Comparison of ENCODE assay signal across 36 mouse cellular contexts in the genomic region with DNA sequence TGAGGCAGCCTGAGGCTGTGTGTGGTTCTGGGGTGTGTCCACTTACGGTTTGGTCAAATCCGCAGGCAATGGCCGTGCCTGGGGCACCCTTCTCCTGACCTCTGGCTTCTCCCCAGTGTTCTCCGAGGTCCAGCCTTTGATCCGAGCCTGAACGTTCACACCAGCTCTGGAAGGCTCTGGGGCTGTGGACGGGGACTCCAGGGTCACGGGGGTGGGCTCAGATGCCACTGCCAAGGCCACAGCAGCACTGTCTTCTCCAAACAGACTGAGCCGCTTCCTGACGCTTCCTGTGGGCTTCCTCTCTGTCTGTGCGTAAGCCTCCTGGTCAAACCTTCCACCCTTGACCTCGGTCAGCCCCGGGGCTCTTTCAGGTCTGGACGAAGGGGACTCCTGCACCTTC. TPM values are rescaled to one million over a fixed set of nuclear protein-coding genes. Genes with fewer than 3 reads are reported as not detected.
A peak's percentile ranks its signal among the peaks of the same experiment; 100 is the strongest.
DNase-seq lines count a peak whose midpoint lies in the region; ATAC-seq and TF ChIP-seq lines count a peak whose summit lies in the region.
"Had no signal": no experiment of that assay in that cellular context is flagged by ENCODE, and none has a peak within 500 bp of the region (broad histone marks: within the 10 kb centered on the region; RNA-seq: fewer than 3 reads in every experiment).

No protein-coding gene starts in this region.

- peaks cover 11% of the 10 kb centered on the region; the same call in 1 of the 2 replicates for H3K4me1 ChIP-seq in hindbrain, embryonic 10.5 days (replicated peaks)
- no peaks in the 10 kb centered on the region for H3K4me1 ChIP-seq in hindbrain, embryonic 11.5 days (replicated peaks; ENCODE audit: control insufficient read depth, insufficient read depth, low read length)
- no peaks in the 10 kb centered on the region; the same call in 1 of the 2 replicates for H3K4me1 ChIP-seq in lung, postnatal 0 days (ENCODE audit: insufficient read depth, low read depth, low read length)
- H3K4me1 ChIP-seq in G1E (ENCODE audit: insufficient read depth, low read depth, low read length): no peaks in the 10 kb centered on the region
- H3K4me1 ChIP-seq: heart, embryonic 12.5 days had no signal

- no peak for DNase-seq in hindbrain, embryonic 10.5 days (ENCODE audit: low spot score)
- no peak for DNase-seq in hindbrain, embryonic 11.5 days (ENCODE audit: low spot score)
- no peak for DNase-seq in lung, postnatal 0 days (ENCODE audit: low spot score)
- DNase-seq in lung, postnatal 14 days: no peak
- peak; percentile 35 for DNase-seq in 416B (ENCODE audit: low read depth)
- no peak for DNase-seq in G1E (ENCODE audit: low spot score)
- DNase-seq in layer of hippocampus, postnatal 25 days (ENCODE audit: extremely low spot score in 1 of 2, low spot score in 1 of 2): no peak
- DNase-seq: adrenal gland, adult 8-10 months; cerebellum, adult 11-12 months; cerebellum, adult 9-11 months; gastrocnemius, postnatal 25 days; heart, adult 18-20 months; kidney, postnatal 14 days; layer of hippocampus, adult 9-11 months had no signal

- no peak for TF ChIP-seq EP300 in lung, postnatal 0 days (IDR thresholded peaks at IDR 0.05)

- no peak overlapping the region for H3K9ac ChIP-seq in hindbrain, embryonic 11.5 days (ENCODE audit: low read depth, low read length)
- no peak overlapping the region for H3K9ac ChIP-seq in lung, postnatal 0 days (replicated peaks; ENCODE audit: low read depth)
- H3K9ac ChIP-seq: forebrain, embryonic 12.5 days; limb, embryonic 13.5 days; midbrain, embryonic 12.5 days had no signal

- no peak for TF ChIP-seq CTCF in lung, postnatal 0 days (IDR thresholded peaks at IDR 0.05)
- no peak for TF ChIP-seq CTCF in G1E (IDR thresholded peaks at IDR 0.05; ENCODE audit: low read depth, low read length)

- H3K4me2 ChIP-seq in hindbrain, embryonic 11.5 days (replicated peaks; ENCODE audit: low read depth, low read length): no peak overlapping the region
- no peak overlapping the region for H3K4me2 ChIP-seq in lung, postnatal 0 days (replicated peaks; ENCODE audit: low read depth, low read length)
- H3K4me2 ChIP-seq: forebrain, embryonic 12.5 days; heart, embryonic 12.5 days; limb, embryonic 13.5 days; liver, embryonic 11.5 days; midbrain, embryonic 12.5 days had no signal

- no peaks in the 10 kb centered on the region for H3K27me3 ChIP-seq in hindbrain, embryonic 10.5 days (ENCODE audit: insufficient read depth, poor library complexity, severe bottlenecking)
- no peaks in the 10 kb centered on the region for H3K27me3 ChIP-seq in hindbrain, embryonic 11.5 days (ENCODE audit: control insufficient read depth, insufficient read depth, low read length)
- H3K27me3 ChIP-seq in lung, postnatal 0 days (replicated peaks; ENCODE audit: insufficient read depth, low read length): no peaks in the 10 kb centered on the region
- H3K27me3 ChIP-seq in G1E (ENCODE audit: insufficient read depth, low read length): peaks cover 3% of the 10 kb centered on the region; the same call in 1 of the 2 replicates
- H3K27me3 ChIP-seq: forebrain, embryonic 12.5 days; limb, embryonic 13.5 days; midbrain, embryonic 12.5 days had no signal

- H3K9me3 ChIP-seq in hindbrain, embryonic 10.5 days: no peaks in the 10 kb centered on the region
- H3K9me3 ChIP-seq in hindbrain, embryonic 11.5 days (ENCODE audit: control insufficient read depth, low read length): no peaks in the 10 kb centered on the region
- no peaks in the 10 kb centered on the region for H3K9me3 ChIP-seq in lung, postnatal 0 days (ENCODE audit: low read length)
- H3K9me3 ChIP-seq in G1E (replicated peaks): peaks cover 97% of the 10 kb centered on the region
- H3K9me3 ChIP-seq: forebrain, embryonic 12.5 days; heart, embryonic 12.5 days; limb, embryonic 13.5 days; midbrain, embryonic 12.5 days had no signal

- H3K27ac ChIP-seq in hindbrain, embryonic 10.5 days: 0 out of 2 replicates have a peak overlapping the region, but pooled peaks have one; percentile 3
- H3K27ac ChIP-seq in hindbrain, embryonic 11.5 days (ENCODE audit: low read depth, low read length): no peak overlapping the region
- no peak overlapping the region for H3K27ac ChIP-seq in lung, postnatal 0 days (ENCODE audit: low read length)
- H3K27ac ChIP-seq: forebrain, embryonic 12.5 days; limb, embryonic 13.5 days; midbrain, embryonic 12.5 days had no signal

- WGBS in hindbrain, embryonic 10.5 days: 72% methylated on average over 14 of the region's 14 CpGs
- WGBS in hindbrain, embryonic 11.5 days: 75% methylated on average over 14 of the region's 14 CpGs
- WGBS in lung, postnatal 0 days: 57% methylated on average over 14 of the region's 14 CpGs

- no peak for ATAC-seq in hindbrain, embryonic 11.5 days (ENCODE audit: low FRiP score)
- peak; percentile 43 for ATAC-seq in lung, postnatal 0 days
- ATAC-seq in G1E (ENCODE audit: extremely low read depth, insufficient number of reproducible peaks, low FRiP score, poor library complexity, severe bottlenecking): no peak
- no peak for ATAC-seq in frontal cortex, adult (ENCODE audit: low TSS enrichment)
- ATAC-seq: intestine, embryonic 16.5 days had no signal

- H3K36me3 ChIP-seq in hindbrain, embryonic 10.5 days: peaks cover 45% of the 10 kb centered on the region
- H3K36me3 ChIP-seq in hindbrain, embryonic 11.5 days (ENCODE audit: control insufficient read depth, insufficient read depth, low read length): no peaks in the 10 kb centered on the region
- H3K36me3 ChIP-seq in lung, postnatal 0 days (ENCODE audit: insufficient read depth, low read length): no peaks in the 10 kb centered on the region
- H3K36me3 ChIP-seq in G1E (replicated peaks): no peaks in the 10 kb centered on the region
- H3K36me3 ChIP-seq: limb, embryonic 13.5 days had no signal

- H3K4me3 ChIP-seq in hindbrain, embryonic 10.5 days: no peak overlapping the region
- no peak overlapping the region for H3K4me3 ChIP-seq in hindbrain, embryonic 11.5 days (ENCODE audit: low read depth, low read length)
- no peak overlapping the region for H3K4me3 ChIP-seq in lung, postnatal 0 days (ENCODE audit: low read depth, low read length)
- H3K4me3 ChIP-seq in G1E (ENCODE audit: low read depth, low read length): peak overlapping the region; percentile 2; the same call in 1 of the 2 replicates
- H3K4me3 ChIP-seq: erythroblast, embryonic 14.5 days; forebrain, embryonic 12.5 days; heart, embryonic 12.5 days; limb, embryonic 13.5 days; midbrain, embryonic 12.5 days had no signal

RNA-seq across cellular contexts. Expression of a gene that starts 30.5 kb away (rescaled TPM):
- 2.1 and 4.1 TPM in 2 replicates for polyA plus RNA-seq in hindbrain, embryonic 10.5 days (2016; fragmentation: Nextera tagmentation; extraction: Ambion mirVana)
- 1.2 and 1.5 TPM in 2 replicates for polyA plus RNA-seq in hindbrain, embryonic 11.5 days (2014; fragmentation: Nextera tagmentation; extraction: Ambion mirVana)
- polyA plus RNA-seq in lung, postnatal 0 days (2015; fragmentation: Nextera tagmentation; extraction: Ambion mirVana): 6.3 and 6.9 TPM in 2 replicates
- total RNA-seq in G1E (2014; fragmentation: Nextera tagmentation) (not detected in 2 replicates), G1E (2017) (0.05 and 0.06 TPM in 2 replicates)
- polyA plus RNA-seq in G1E (2012): not detected in 2 replicates
- 10 to 100 TPM; 61.2 to 64.5 TPM for total RNA-seq in layer of hippocampus, postnatal 25 days (2021)

RNA-seq across cellular contexts. Expression of a gene that starts 36.2 kb away (rescaled TPM):
- polyA plus RNA-seq in hindbrain, embryonic 10.5 days (2016; fragmentation: Nextera tagmentation; extraction: Ambion mirVana): 0.11 TPM in 1 of 2 replicates, not detected in the other
- polyA plus RNA-seq in hindbrain, embryonic 11.5 days (2014; fragmentation: Nextera tagmentation; extraction: Ambion mirVana): 0.08 TPM in 1 of 2 replicates, not detected in the other
- polyA plus RNA-seq in lung, postnatal 0 days (2015; fragmentation: Nextera tagmentation; extraction: Ambion mirVana): not detected in 2 replicates
- total RNA-seq in G1E (2014; fragmentation: Nextera tagmentation): not detected in 2 replicates
- not detected in 2 replicates for total RNA-seq in G1E (2017)
- polyA plus RNA-seq in G1E (2012): not detected in 2 replicates
- total RNA-seq in layer of hippocampus, postnatal 25 days (2021): not detected
- total RNA-seq: adrenal gland, adult 8-10 months; CH12.LX; common myeloid progenitor, adult 5-6 weeks; gastrocnemius, postnatal 25 days; heart, adult 18-20 months; hematopoietic stem cell, adult 5-6 weeks; left cerebral cortex, adult 18-20 months; left cerebral cortex, postnatal 14 days; megakaryocyte progenitor cell, adult 5-6 weeks; monocyte, adult 5-6 weeks had no signal
- polyA plus RNA-seq: C2C12; erythroblast, embryonic 14.5 days; heart, embryonic 12.5 days; heart, postnatal 0 days; limb, embryonic 13.5 days; liver, embryonic 11.5 days; liver, embryonic 16.5 days; neural tube, embryonic 14.5 days; small intestine, adult 2 months; stomach, embryonic 14.5 days; testis, adult 2 months had no signal
